Mouse (Mus musculus): ENCODE results near the gene Slc35e3. TPM values are rescaled to one million over a fixed set of nuclear protein-coding genes. Genes with fewer than 3 reads are reported as not detected.
A peak's percentile ranks its signal among the peaks of the same experiment; 100 is the strongest.

The Slc35e3 gene
- total and polyA plus RNA-seq, 3 experiments, result 2.2 to 9.7 (median 5.0) TPM

- TF ChIP-seq TBP (conservative IDR thresholded peaks at IDR 0.05; ENCODE audit: low read depth, low read length) (peak; percentile 91), EP300 (IDR thresholded peaks at IDR 0.05; ENCODE audit: low read length) (no peak), SIN3A (IDR thresholded peaks at IDR 0.05; ENCODE audit: low read length) (peak; percentile 97), USF1 (IDR thresholded peaks at IDR 0.05; ENCODE audit: low read depth, low read length) (no peak), HCFC1 (IDR thresholded peaks at IDR 0.05; ENCODE audit: low read depth, low read length) (peak; percentile 92), MEF2A (IDR thresholded peaks at IDR 0.05; ENCODE audit: borderline replicate concordance, low read depth, low read length) (peak; percentile 36; the same call in 1 of the 2 replicates), E2F4 (IDR thresholded peaks at IDR 0.05; ENCODE audit: insufficient replicate concordance, low read depth, low read length) (0 out of 2 replicates have a peak, but pooled peaks have one; percentile 80), SMC3 (IDR thresholded peaks at IDR 0.05; ENCODE audit: low read depth, low read length) (no peak), BHLHE40 (IDR thresholded peaks at IDR 0.05; ENCODE audit: low read depth, low read length) (peak; percentile 49), MAFK (IDR thresholded peaks at IDR 0.05; ENCODE audit: insufficient replicate concordance, low read length) (no peak)
Measured at GRCm38 (mm10) chr10:117792141-117793091, 46.3 kb upstream of the Slc35e3 start, which contains the start of gene Nup107 (continued).

- Histone ChIP-seq H3K27me3 (replicated peaks) (no peaks in the 10 kb centered on the region), H3K27ac (ENCODE audit: insufficient read depth, low read depth) (no peak overlapping the region), H3K79me2 (replicated peaks; ENCODE audit: control insufficient read depth, extremely low read depth, insufficient read depth, poor library complexity, severe bottlenecking) (peaks cover 28% of the 10 kb centered on the region), H3K4me1 (ENCODE audit: control insufficient read depth in 1 of 2, insufficient read depth in 2 of 2) (peaks cover 2 to 28% of the 10 kb centered on the region in 2 experiments; a peak in 3 of 4 replicates), H3K9ac (ENCODE audit: insufficient read depth, low read depth) (peak overlapping the region; percentile 83; the same call in 1 of the 2 replicates), H3K4me2 (ENCODE audit: insufficient read depth, low read depth, poor library complexity, severe bottlenecking) (peak overlapping the region; percentile 88), H3K36me3 (replicated peaks in 1 of 2; ENCODE audit: control insufficient read depth in 1 of 2, insufficient read depth in 1 of 2, low read length in 1 of 2) (peaks cover 13 to 31% of the 10 kb centered on the region in 2 experiments), H3K9me3 (replicated peaks; ENCODE audit: low read length) (no peaks in the 10 kb centered on the region), H3K4me3 (replicated peaks in 1 of 3; ENCODE audit: low read depth in 2 of 3, low read length in 2 of 3, poor library complexity in 1 of 3) (peak overlapping the region in 2 of 3 experiments; percentile 96 to 97)
- no peak for DNase-seq (ENCODE audit: extremely low read depth)
- in situ Hi-C loops (cut with MboI; ENCODE audit: low pct_ligation_motif_present, low pct_unique_long_range_greater_than_20kb, low sequenced_read_pairs) (no loop called here), dilution Hi-C loops (cut with MboI; ENCODE audit: extremely low pct_ligation_motif_present, extremely low pct_unique_long_range_greater_than_20kb, low sequenced_read_pairs) (no loop called here)
- TF ChIP-seq MXI1 (IDR thresholded peaks at IDR 0.05; ENCODE audit: low read depth, low read length) (no peak), MAFK (IDR thresholded peaks at IDR 0.05; ENCODE audit: insufficient replicate concordance, low read length) (no peak), POLR2A (IDR thresholded peaks at IDR 0.05; ENCODE audit: low read depth, low read length) (no peak), RAD21 (IDR thresholded peaks at IDR 0.05; ENCODE audit: low read depth, low read length) (no peak), MAZ (IDR thresholded peaks at IDR 0.05; ENCODE audit: low read depth, low read length) (no peak), CHD1 (IDR thresholded peaks at IDR 0.05; ENCODE audit: low read depth, low read length) (no peak), NELFE (IDR thresholded peaks at IDR 0.05; ENCODE audit: low read depth, low read length) (no peak), PAX5 (IDR thresholded peaks at IDR 0.05; ENCODE audit: low read length) (no peak), MEF2A (IDR thresholded peaks at IDR 0.05; ENCODE audit: borderline replicate concordance, low read depth, low read length) (no peak), POLR2AphosphoS2 (IDR thresholded peaks at IDR 0.05; ENCODE audit: low read depth, low read length) (no peak), MAX (IDR thresholded peaks at IDR 0.05; ENCODE audit: low read length) (no peak), ZNF384 (IDR thresholded peaks at IDR 0.05; ENCODE audit: low read depth, low read length) (no peak), ZC3H11A (IDR thresholded peaks at IDR 0.05; ENCODE audit: low read depth, low read length) (no peak), ZMIZ1 (IDR thresholded peaks at IDR 0.05; ENCODE audit: low read depth, low read length) (no peak), RCOR1 (conservative IDR thresholded peaks at IDR 0.05; ENCODE audit: low read depth, low read length) (no peak), ZKSCAN1 (IDR thresholded peaks at IDR 0.05; ENCODE audit: borderline replicate concordance, low read depth, low read length) (no peak), E2F4 (IDR thresholded peaks at IDR 0.05; ENCODE audit: insufficient replicate concordance, low read depth, low read length) (no peak), EP300 (IDR thresholded peaks at IDR 0.05; ENCODE audit: low read length) (no peak), UBTF (IDR thresholded peaks at IDR 0.05; ENCODE audit: low read depth, low read length) (no peak)
Measured at GRCm38 (mm10) chr10:117791171-117791470, 45.0 kb upstream of the Slc35e3 start.

All from CH12.LX (cell line).